Mouse (Mus musculus) naive thymus-derived CD4-positive, alpha-beta T cell, adult 5 months (primary cell): ENCODE data around the gene Gm36864. TPM values are rescaled to one million over a fixed set of nuclear protein-coding genes. Genes with fewer than 3 reads are reported as not detected.

Source experiments
- polyA plus RNA-seq: library from polyadenylated mRNA; unstranded; fragments of 100-300 nt; shearing (Covaris generic); gene quantifications from one replicate; pipeline ENCODE4 v1.2.1, GENCODE M21; 2017

Gene Gm36864
- not detected for polyA plus RNA-seq

GRCm38 (mm10) chr7:44235909-44236308 lies at the start of gene Gm36864:
Gene Gm36864 (plus strand): TSS chr7:44236177.

GRCm38 (mm10) chr7:44187936-44188335 lies 48.0 kb upstream of the Gm36864 start, which contains the start of gene Klk1b24:
Gene Klk1b24 (plus strand): TSS chr7:44188236.

GRCm38 (mm10) chr7:44197891-44198290 lies 38.1 kb upstream of the Gm36864 start, which contains the start of gene Klk1b3:
Gene Klk1b3 (plus strand): TSS chr7:44198191.

GRCm38 (mm10) chr7:44207135-44207534 lies 28.8 kb upstream of the Gm36864 start, which contains the start of gene Klk1b4:
Gene Klk1b4 (plus strand): TSS chr7:44207435.

GRCm38 (mm10) chr7:44215645-44216044 lies 20.3 kb upstream of the Gm36864 start, which contains the start of gene Klk1b5:
Gene Klk1b5 (plus strand): TSS chr7:44215945.

GRCm38 (mm10) chr7:44225076-44225475 lies 10.9 kb upstream of the Gm36864 start, which contains the start of gene Klk1:
Gene Klk1 (plus strand): TSS chr7:44225360.

GRCm38 (mm10) chr7:44246055-44246983 lies 10.3 kb downstream of the Gm36864 start, which contains the start of the genes 1700028J19Rik and 2410002F23Rik:
Gene 1700028J19Rik (minus strand): TSS chr7:44246695.
Gene 2410002F23Rik (plus strand): TSS chr7:44246722.

GRCm38 (mm10) chr7:44257278-44257677 lies 21.3 kb downstream of the Gm36864 start, which contains the start of gene Acp4:
Gene Acp4 (minus strand): TSS chr7:44257378.

GRCm38 (mm10) chr7:44261147-44261546 lies 25.2 kb downstream of the Gm36864 start, which contains the start of gene Gm15517:
Gene Gm15517 (plus strand): TSS chr7:44261447.

Other genes starting within 250 kb of the Gm36864 start
- not detected for gene Klk1b11, start 240.3 kb upstream of the Gm36864 start, polyA plus RNA-seq
- gene Klk1b26, start 224.0 kb upstream of the Gm36864 start, polyA plus RNA-seq: not detected
- gene Klk1b27, start 183.9 kb upstream of the Gm36864 start, polyA plus RNA-seq: not detected
- not detected for gene Klk1b21, start 133.8 kb upstream of the Gm36864 start, polyA plus RNA-seq
- not detected for gene Klk1b22, start 123.5 kb upstream of the Gm36864 start, polyA plus RNA-seq
- gene Klk1b16, start 99.4 kb upstream of the Gm36864 start, polyA plus RNA-seq: not detected
- gene Klk1b24, start 47.9 kb upstream of the Gm36864 start, polyA plus RNA-seq: not detected
- not detected for gene Klk1b3, start 38.0 kb upstream of the Gm36864 start, polyA plus RNA-seq
- gene Klk1b4, start 28.7 kb upstream of the Gm36864 start, polyA plus RNA-seq: not detected
- gene Klk1b5, start 20.2 kb upstream of the Gm36864 start, polyA plus RNA-seq: not detected
- not detected for gene Klk1, start 10.8 kb upstream of the Gm36864 start, polyA plus RNA-seq
- gene 1700028J19Rik, start 10.5 kb downstream of the Gm36864 start, polyA plus RNA-seq: 1.1 TPM
- gene 2410002F23Rik, start 10.5 kb downstream of the Gm36864 start, polyA plus RNA-seq: 266 TPM
- not detected for gene Acp4, start 21.2 kb downstream of the Gm36864 start, polyA plus RNA-seq
- gene Gm15517, start 25.3 kb downstream of the Gm36864 start, polyA plus RNA-seq: not detected
- 0.46 TPM for gene Clec11a, start 70.7 kb downstream of the Gm36864 start, polyA plus RNA-seq
- 0.09 TPM for gene Shank1, start 74.1 kb downstream of the Gm36864 start, polyA plus RNA-seq
- 0.49 TPM for gene Syt3, start 147.9 kb downstream of the Gm36864 start, polyA plus RNA-seq
- 0.66 TPM for gene 1700008O03Rik, start 149.6 kb downstream of the Gm36864 start, polyA plus RNA-seq
- not detected for gene Lrrc4b, start 192.8 kb downstream of the Gm36864 start, polyA plus RNA-seq
- not detected for gene Aspdh, start 229.2 kb downstream of the Gm36864 start, polyA plus RNA-seq
- 69.6 TPM for gene Josd2, start 231.8 kb downstream of the Gm36864 start, polyA plus RNA-seq